Mouse (Mus musculus): Measurements from ENCODE around the gene H2afz.

GRCm38 (mm10) chr3:137856061-137856460, 8.2 kb upstream of the H2afz start:
- TF ChIP-seq CTCF (conservative IDR thresholded peaks at IDR 0.05; ENCODE audit: low read length) (no peak), NANOG (IDR thresholded peaks at IDR 0.05; ENCODE audit: borderline replicate concordance, low read length) (no peak), POU5F1 (IDR thresholded peaks at IDR 0.05; ENCODE audit: borderline replicate concordance, low read length) (no peak)

All from E14TG2a.4 (cell line).